Comparison of ENCODE assay signal across 8 mouse cellular contexts in the genomic region with DNA sequence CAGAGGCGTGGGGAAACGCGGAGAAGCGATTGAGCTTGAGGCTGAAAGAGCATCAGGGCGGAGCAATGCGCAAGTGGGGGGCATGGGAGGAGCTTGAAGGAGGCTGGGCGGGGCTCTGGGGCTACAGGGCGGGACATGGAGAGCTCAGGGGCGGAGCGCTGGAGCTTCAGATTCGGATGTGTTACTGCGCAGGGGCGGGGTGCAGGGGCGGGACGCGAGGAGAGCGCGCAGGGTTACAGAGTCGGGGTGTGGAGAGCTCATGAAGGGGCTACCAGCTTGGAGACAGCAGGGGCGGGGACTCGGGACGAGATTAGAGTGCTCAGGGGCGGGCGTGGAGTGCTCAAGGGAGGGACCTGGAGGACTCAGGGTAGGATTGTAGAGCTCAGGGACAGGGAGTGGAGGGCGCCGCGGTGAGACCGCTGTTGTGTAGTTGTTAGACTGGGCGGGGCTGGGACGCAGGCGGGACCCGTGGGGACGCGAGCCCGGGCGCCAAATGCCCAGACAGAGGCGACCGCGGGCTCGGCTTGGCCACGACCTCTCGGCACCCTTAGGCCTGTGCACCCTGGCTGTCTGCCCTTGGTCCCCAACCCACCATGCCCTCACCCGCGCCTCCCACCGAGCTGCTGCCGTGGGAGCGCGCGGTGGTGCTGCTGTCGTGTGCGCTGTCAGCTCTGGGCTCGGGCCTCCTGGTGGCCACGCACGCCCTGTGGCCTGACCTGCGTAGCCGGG. TPM values are rescaled to one million over a fixed set of nuclear protein-coding genes. Genes with fewer than 3 reads are reported as not detected.
DNase-seq lines count a peak whose midpoint lies in the region; ATAC-seq and TF ChIP-seq lines count a peak whose summit lies in the region.

Gene Gpr157 (plus strand): TSS at position 205 of the 729 bp plus-strand sequence.

- peaks cover 17% of the 10 kb centered on the region for H3K27me3 ChIP-seq in forebrain, embryonic 16.5 days (replicated peaks; ENCODE audit: control insufficient read depth, insufficient read depth, low read length)
- peaks cover 5% of the 10 kb centered on the region; the same call in 1 of the 2 replicates for H3K27me3 ChIP-seq in lung, embryonic 14.5 days (ENCODE audit: insufficient read depth, low read length)
- no peaks in the 10 kb centered on the region; the same call in 1 of the 2 replicates for H3K27me3 ChIP-seq in thymus, adult 2 months (ENCODE audit: control insufficient read depth, insufficient read depth, low read length)

- TF ChIP-seq CTCF in layer of hippocampus, adult 2 months (conservative IDR thresholded peaks at IDR 0.05), result peak; percentile 57
- TF ChIP-seq CTCF in lung, embryonic 14.5 days (IDR thresholded peaks at IDR 0.05; ENCODE audit: low read depth), result peak; percentile 50
- TF ChIP-seq CTCF in olfactory bulb, adult 2 months (IDR thresholded peaks at IDR 0.05; ENCODE audit: insufficient read depth, low read depth, low read length), result no peak
- TF ChIP-seq CTCF in thymus, adult 2 months (IDR thresholded peaks at IDR 0.05; ENCODE audit: borderline replicate concordance, control insufficient read depth, extremely low read depth, insufficient read depth, low read length, poor library complexity), result no peak

- H3K4me2 ChIP-seq in forebrain, embryonic 16.5 days (ENCODE audit: low read length), result peak within 1 kb of the TSS; percentile 99
- H3K4me2 ChIP-seq in lung, embryonic 14.5 days, result peak within 1 kb of the TSS; percentile 99

- peak within 1 kb of the TSS; percentile 66 for H3K9ac ChIP-seq in forebrain, embryonic 16.5 days (replicated peaks; ENCODE audit: low read depth, low read length)
- peak within 1 kb of the TSS; percentile 70 for H3K9ac ChIP-seq in lung, embryonic 14.5 days

- TF ChIP-seq POLR2A in olfactory bulb, adult 2 months (IDR thresholded peaks at IDR 0.05; ENCODE audit: insufficient read depth, low read depth, low read length), result no peak
- TF ChIP-seq POLR2A in thymus, adult 2 months (IDR thresholded peaks at IDR 0.05; ENCODE audit: control insufficient read depth, extremely low read depth, insufficient read depth, low read length, poor library complexity), result no peak

- peak; percentile 99 for DNase-seq in ES-CJ7 (ENCODE audit: low read depth, low spot score)
- DNase-seq in cerebellum, adult 18-20 months, result peak; percentile 91 to 95
- DNase-seq in heart, postnatal 36 days, result peak; percentile 93 to 94
- peak; percentile 86 to 93 for DNase-seq in layer of hippocampus, adult 2 months (ENCODE audit: low spot score in 2 of 2)
- DNase-seq in lung, embryonic 14.5 days, result peak; percentile 97
- peak; percentile 96 for DNase-seq in thymus, adult 2 months

- peak; percentile 97 for ATAC-seq in forebrain, embryonic 16.5 days
- ATAC-seq in lung, embryonic 14.5 days (ENCODE audit: insufficient read depth), result peak; percentile 98

- H3K9me3 ChIP-seq in forebrain, embryonic 16.5 days (ENCODE audit: control insufficient read depth, low read length), result no peaks in the 10 kb centered on the region; the same call in 1 of the 2 replicates
- no peaks in the 10 kb centered on the region; the same call in 1 of the 2 replicates for H3K9me3 ChIP-seq in lung, embryonic 14.5 days (ENCODE audit: low read depth, low read length)

- WGBS in forebrain, embryonic 16.5 days, result 0% methylated on average over 55 of the region's 56 CpGs
- 1% methylated on average over 49 of the region's 56 CpGs for WGBS in lung, embryonic 14.5 days
- under 1% methylated on average over 55 of the region's 56 CpGs for WGBS in olfactory bulb, adult 2 months
- under 1% methylated on average over 56 of the region's 56 CpGs for WGBS in thymus, adult 2 months

- H3K4me3 ChIP-seq in forebrain, embryonic 16.5 days (replicated peaks; ENCODE audit: low read length), result peak within 1 kb of the TSS; percentile 58
- peak within 1 kb of the TSS; percentile 75 for H3K4me3 ChIP-seq in layer of hippocampus, adult 2 months
- peak within 1 kb of the TSS; percentile 64 for H3K4me3 ChIP-seq in lung, embryonic 14.5 days (ENCODE audit: low read depth, low read length)
- peak within 1 kb of the TSS; percentile 53 for H3K4me3 ChIP-seq in olfactory bulb, adult 2 months (ENCODE audit: insufficient read depth, low read depth, low read length)
- peak within 1 kb of the TSS; percentile 47 for H3K4me3 ChIP-seq in thymus, adult 2 months (ENCODE audit: control insufficient read depth, insufficient read depth, low read length)

- H3K27ac ChIP-seq in forebrain, embryonic 16.5 days (ENCODE audit: low read length), result no peak within 1 kb of the TSS; the same call in 1 of the 2 replicates
- peak within 1 kb of the TSS; percentile 30 for H3K27ac ChIP-seq in layer of hippocampus, adult 2 months
- H3K27ac ChIP-seq in lung, embryonic 14.5 days (ENCODE audit: low read depth), result peak within 1 kb of the TSS; percentile 68; the same call in 1 of the 2 replicates
- H3K27ac ChIP-seq in olfactory bulb, adult 2 months (ENCODE audit: insufficient read depth, low read depth, low read length), result no peak within 1 kb of the TSS
- no peak within 1 kb of the TSS; the same call in 1 of the 2 replicates for H3K27ac ChIP-seq in thymus, adult 2 months (ENCODE audit: control insufficient read depth, insufficient read depth, low read length)

- H3K36me3 ChIP-seq in forebrain, embryonic 16.5 days (ENCODE audit: control insufficient read depth, insufficient read depth), result no peaks in the 10 kb centered on the region
- no peaks in the 10 kb centered on the region for H3K36me3 ChIP-seq in lung, embryonic 14.5 days (ENCODE audit: insufficient read depth)
- no peaks in the 10 kb centered on the region for H3K36me3 ChIP-seq in thymus, adult 2 months (ENCODE audit: control insufficient read depth, insufficient read depth, low read length)

- intact Hi-C loops in heart, postnatal 36 days (cut with DNase I), result no loop called here

- peaks cover 10% of the 10 kb centered on the region for H3K4me1 ChIP-seq in forebrain, embryonic 16.5 days (replicated peaks; ENCODE audit: control insufficient read depth, insufficient read depth, low read length)
- H3K4me1 ChIP-seq in lung, embryonic 14.5 days (ENCODE audit: insufficient read depth), result no peaks in the 10 kb centered on the region
- H3K4me1 ChIP-seq in olfactory bulb, adult 2 months (ENCODE audit: control insufficient read depth, insufficient read depth, low read length), result peaks cover 12% of the 10 kb centered on the region
- H3K4me1 ChIP-seq in thymus, adult 2 months (replicated peaks; ENCODE audit: control insufficient read depth, insufficient read depth, low read length), result peaks cover 20% of the 10 kb centered on the region

RNA-seq across cellular contexts. Expression of gene Gpr157, which starts in this region (rescaled TPM):
- 0.14 and 0.25 TPM in 2 replicates for polyA plus RNA-seq in forebrain, embryonic 16.5 days (2015; fragmentation: Nextera tagmentation; extraction: Ambion mirVana)
- 10 to 100 TPM; 26.7 to 41.1 TPM for total RNA-seq in heart, postnatal 36 days (2021)
- 1 to 10 TPM; 1.1 to 1.4 TPM for total RNA-seq in layer of hippocampus, adult 2 months (2021)
- polyA plus RNA-seq in lung, embryonic 14.5 days (2014; fragmentation: Nextera tagmentation; extraction: Ambion mirVana), result 1.4 and 1.5 TPM in 2 replicates
- not detected in 2 replicates for polyA plus RNA-seq in olfactory bulb, adult 2 months (2012; ENCODE audit: insufficient read depth, insufficient read length, low replicate concordance, missing spikeins)
- 7.4 TPM in 2 replicates for polyA plus RNA-seq in thymus, adult 2 months (2012; rRNA removed)

Comparison
In these comparisons a context has a peak if more than half of its experiments do, and no peak if none do; other contexts are left out.
1. RNA of gene Gpr157 (total RNA-seq): 26.7 to 41.1 TPM in heart, postnatal 36 days; 1.1 to 1.4 TPM in layer of hippocampus, adult 2 months; every median in the first group is over 10 times any median in the second.
2. Peak in ATAC-seq, H3K4me3 ChIP-seq, H3K9ac ChIP-seq and H3K4me2 ChIP-seq in forebrain, embryonic 16.5 days; RNA of the gene not detected or under 1 TPM.
3. H3K27ac ChIP-seq: peak in layer of hippocampus, adult 2 months (single experiment) and lung, embryonic 14.5 days (single experiment); none in forebrain, embryonic 16.5 days (single experiment), olfactory bulb, adult 2 months (single experiment) and thymus, adult 2 months (single experiment).
4. CTCF ChIP-seq: peak in layer of hippocampus, adult 2 months (single experiment) and lung, embryonic 14.5 days (single experiment); none in olfactory bulb, adult 2 months (single experiment) and thymus, adult 2 months (single experiment).
5. Peak in every context shown above with its lines, with median percentiles within 50 percentile points of each other: DNase-seq and H3K4me3 ChIP-seq.